Mouse (Mus musculus) bone marrow macrophage, adult 2 months (primary cell): Measurements from ENCODE around the gene Stag1.

Experiments
- CTCF ChIP-seq: IDR thresholded peaks from 2 replicates; pipeline ENCODE4 v1.5.1; 2012; ENCODE audit warnings: low read depth, mild to moderate bottlenecking, low read length, moderate library complexity
- POLR2A ChIP-seq: IDR thresholded peaks from 2 replicates; pipeline ENCODE4 v1.6.1; 2012; ENCODE audit warnings: mild to moderate bottlenecking, low read depth, low read length, borderline replicate concordance

DNA sequence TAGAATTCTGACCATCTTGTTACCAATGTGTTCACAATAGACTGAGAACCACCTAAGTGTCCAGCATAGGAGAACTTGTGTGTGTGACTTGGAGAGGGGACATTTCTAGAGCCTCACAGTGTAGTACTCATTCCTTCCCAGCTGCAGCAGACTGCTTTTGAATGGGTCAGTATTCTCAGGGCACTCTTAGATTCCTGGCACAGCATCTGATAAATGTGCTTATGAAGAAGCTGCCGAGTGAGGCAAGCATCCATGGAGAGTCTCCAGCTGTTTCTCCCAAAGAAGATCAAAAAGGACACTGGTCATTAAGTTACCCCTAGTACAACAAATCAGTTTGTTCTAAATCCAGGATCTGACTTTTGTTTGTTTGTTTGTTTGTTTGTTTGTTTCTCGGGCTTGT is 24.3 kb upstream of the Stag1 start:
- TF ChIP-seq POLR2A (no peak), CTCF (no peak)
